Comparison of ENCODE assay signal across 25 mouse cellular contexts in the genomic region with DNA sequence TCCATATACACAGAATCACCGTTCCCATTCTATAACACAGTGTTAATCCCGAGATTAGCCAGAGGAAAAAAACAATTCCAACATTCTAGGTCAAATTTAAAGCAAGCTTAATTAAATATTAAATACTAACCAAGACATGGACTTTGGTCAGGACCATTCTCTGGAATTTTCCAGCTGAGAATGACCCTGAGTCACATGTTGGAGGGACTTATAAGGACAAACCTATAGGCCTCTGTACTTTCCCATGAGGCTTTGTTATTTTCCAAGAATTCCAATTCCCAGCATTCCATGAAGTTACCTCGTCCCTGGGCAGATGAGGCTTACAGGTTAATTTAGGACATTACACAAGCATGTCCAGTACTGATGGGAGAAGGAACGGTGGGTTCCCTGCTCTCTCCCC.
"Had no signal": no experiment of that assay in that cellular context is flagged by ENCODE, and none has a peak within 500 bp of the region (broad histone marks: within the 10 kb centered on the region; RNA-seq: fewer than 3 reads in every experiment).

No protein-coding gene starts in this region.

- H3K4me1 ChIP-seq: limb, embryonic 10.5 days; limb, embryonic 13.5 days; liver, embryonic 12.5 days; liver, embryonic 15.5 days; lung, embryonic 15.5 days; midbrain, embryonic 10.5 days; midbrain, embryonic 15.5 days; neural tube, embryonic 12.5 days had no signal

- H3K4me2 ChIP-seq: limb, embryonic 13.5 days; liver, embryonic 12.5 days; liver, embryonic 15.5 days; lung, embryonic 15.5 days; midbrain, embryonic 15.5 days; neural tube, embryonic 12.5 days; neural tube, embryonic 15.5 days had no signal

- H3K36me3 ChIP-seq: limb, embryonic 10.5 days; limb, embryonic 13.5 days; liver, embryonic 12.5 days; liver, embryonic 15.5 days; lung, embryonic 15.5 days; midbrain, embryonic 10.5 days; midbrain, embryonic 15.5 days; neural tube, embryonic 12.5 days; neural tube, embryonic 15.5 days had no signal

- ATAC-seq: hindbrain, postnatal 0 days; inflammation-experienced regulatory T-cells, adult 6 months; intestine, embryonic 16.5 days; liver, embryonic 12.5 days; midbrain, embryonic 15.5 days had no signal

- DNase-seq: layer of hippocampus, adult 9-11 months; liver; lung, adult 18-20 months; lung, postnatal 10 days; lung, postnatal 36 days; right cerebral cortex, adult 18-20 months; right cerebral cortex, postnatal 14 days; right cerebral cortex, postnatal 4 days; thymus, adult 2 months; thymus, postnatal 25 days had no signal

- H3K9me3 ChIP-seq: limb, embryonic 10.5 days; limb, embryonic 13.5 days; liver, embryonic 12.5 days; liver, embryonic 15.5 days; lung, embryonic 15.5 days; megakaryocyte, embryonic 14.5 days; midbrain, embryonic 10.5 days; midbrain, embryonic 15.5 days; neural tube, embryonic 12.5 days; neural tube, embryonic 15.5 days had no signal

- H3K4me3 ChIP-seq: layer of hippocampus, adult 2 months; limb, embryonic 10.5 days; limb, embryonic 13.5 days; liver, embryonic 12.5 days; liver, embryonic 15.5 days; lung, embryonic 15.5 days; megakaryocyte, embryonic 14.5 days; midbrain, embryonic 10.5 days; midbrain, embryonic 15.5 days; neural tube, embryonic 12.5 days; neural tube, embryonic 15.5 days had no signal

- H3K27ac ChIP-seq: hindbrain, postnatal 0 days; layer of hippocampus, adult 2 months; limb, embryonic 10.5 days; limb, embryonic 13.5 days; liver, embryonic 12.5 days; liver, embryonic 15.5 days; lung, embryonic 15.5 days; midbrain, embryonic 10.5 days; midbrain, embryonic 15.5 days; neural tube, embryonic 12.5 days; neural tube, embryonic 15.5 days; stomach, postnatal 0 days had no signal

- H3K27me3 ChIP-seq: limb, embryonic 13.5 days; liver, embryonic 12.5 days; liver, embryonic 15.5 days; lung, embryonic 15.5 days; megakaryocyte, embryonic 14.5 days; midbrain, embryonic 15.5 days; neural tube, embryonic 12.5 days; neural tube, embryonic 15.5 days had no signal

- H3K9ac ChIP-seq: limb, embryonic 13.5 days; liver, embryonic 12.5 days; liver, embryonic 15.5 days; lung, embryonic 15.5 days; midbrain, embryonic 15.5 days; neural tube, embryonic 12.5 days; neural tube, embryonic 15.5 days had no signal
